Mouse (Mus musculus) embryonic facial prominence, embryonic 10.5 days (tissue): ENCODE measurements around the gene Rnase1. TPM values are rescaled to one million over a fixed set of nuclear protein-coding genes. Genes with fewer than 3 reads are reported as not detected.
"Not testable (repeated sequence)": the region's sequence is repeated elsewhere in the genome, so short reads cannot be mapped to it uniquely, and the experiment has no call there.

Experiments
- DNase-seq: peaks from one replicate; pipeline ENCODE4 v3.0.0-alpha.2; 2017; ENCODE audit warnings: low spot score
- H3K27ac ChIP-seq: fragments of 300-500 bp; sonication (generic); replicated peaks from 2 replicates; pipeline ENCODE4 v1.5.1; 2016; ENCODE audit warnings: mild to moderate bottlenecking
- H3K27me3 ChIP-seq: fragments of 300-500 bp; sonication (generic); replicated peaks from 2 replicates; pipeline ENCODE4 v1.6.1; 2016; ENCODE audit warnings: low read depth, mild to moderate bottlenecking; ENCODE audit not compliant: poor library complexity, severe bottlenecking
- H3K36me3 ChIP-seq: fragments of 300-500 bp; sonication (generic); replicated peaks from 2 replicates; pipeline ENCODE4 v1.6.1; 2016; ENCODE audit warnings: mild to moderate bottlenecking, moderate library complexity
- H3K4me1 ChIP-seq: fragments of 300-500 bp; sonication (generic); 2 replicates; pipeline ENCODE4 v1.6.1; 2016
- H3K4me3 ChIP-seq: fragments of 300-500 bp; sonication (generic); 2 replicates; pipeline ENCODE4 v1.5.1; 2016; ENCODE audit warnings: mild to moderate bottlenecking, moderate library complexity
- H3K9me3 ChIP-seq: fragments of 300-500 bp; sonication (generic); 2 replicates; pipeline ENCODE4 v1.6.1; 2016; ENCODE audit warnings: mild to moderate bottlenecking
- WGBS: fragments of 180-500 bp; shearing (Covaris S2); methylation state at CpG from one replicate; pipeline ENCODE4 v1.1.7; 2016; 5-methylcytosine and 5-hydroxymethylcytosine counted together
- polyA plus RNA-seq: library from polyadenylated mRNA; unstranded; fragments of >200 nt; fragmentation: Nextera tagmentation; extraction: Ambion mirVana; gene quantifications from 2 replicates; pipeline ENCODE4 v1.2.1, GENCODE M21; 2016

Rnase1 gene
- 0.15 TPM in 1 of 2 replicates, not detected in the other for polyA plus RNA-seq

- Histone ChIP-seq H3K4me1 (peaks cover 3% of the 10 kb centered on the region; the same call in 1 of the 2 replicates), H3K4me3 (no peak within 1 kb of the TSS), H3K36me3 (no peaks in the 10 kb centered on the region), H3K9me3 (no peaks in the 10 kb centered on the region), H3K27me3 (no peaks in the 10 kb centered on the region), H3K27ac (no peak within 1 kb of the TSS)
- no peak for DNase-seq
- WGBS: 54% methylated on average over 2 of the region's 2 CpGs
These were observed at the start of gene Rnase1 for GRCm38 (mm10) chr14:51146685-51147084. Rnase1 (minus strand) TSS chr14:51146785.

DNA sequence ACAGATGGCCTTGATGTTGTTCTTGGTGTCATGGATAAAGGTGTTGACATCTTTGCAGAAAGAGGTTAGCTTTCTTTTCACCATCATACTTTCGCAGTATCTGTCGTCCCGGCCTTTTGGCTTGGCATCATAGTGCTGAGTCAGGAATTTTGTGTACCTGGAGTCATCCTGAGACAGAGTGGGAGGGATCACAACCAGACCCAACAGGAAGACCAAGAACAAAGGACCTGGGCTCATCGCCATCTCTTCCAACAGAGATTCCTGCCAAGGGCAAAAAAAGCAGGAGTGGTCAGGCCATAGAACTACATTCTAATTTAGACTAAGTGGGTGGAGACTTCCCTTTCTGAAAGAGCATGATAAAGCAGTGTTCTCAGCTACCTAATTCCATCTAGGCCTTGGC, 49.1 kb upstream of the Rnase1 start:
- Histone ChIP-seq H3K27me3 (no peaks in the 10 kb centered on the region), H3K9me3 (no peaks in the 10 kb centered on the region), H3K36me3 (no peaks in the 10 kb centered on the region), H3K27ac (no peak overlapping the region), H3K4me1 (no peaks in the 10 kb centered on the region), H3K4me3 (no peak overlapping the region)
- no peak for DNase-seq
- 90% methylated on average over 4 of the region's 4 CpGs for WGBS

GRCm38 (mm10) chr14:51181051-51181450, 34.5 kb upstream of the Rnase1 start:
- H3K9me3 ChIP-seq, H3K4me3 ChIP-seq: not testable (repeated sequence)
- 82% methylated on average over 2 of the region's 2 CpGs for WGBS

GRCm38 (mm10) chr14:51173843-51174242, 27.3 kb upstream of the Rnase1 start:
- DNase-seq: no peak
- WGBS: 63% methylated on average over 4 of the region's 4 CpGs
- Histone ChIP-seq H3K36me3 (no peaks in the 10 kb centered on the region), H3K4me3 (no peak overlapping the region), H3K9me3 (no peaks in the 10 kb centered on the region), H3K27ac (no peak overlapping the region), H3K27me3 (no peaks in the 10 kb centered on the region), H3K4me1 (no peaks in the 10 kb centered on the region)

More at GRCm38 (mm10) chr14:51181051-51181450, 34.5 kb upstream of the Rnase1 start:
- not testable (repeated sequence) for DNase-seq, H3K27ac ChIP-seq, H3K4me1 ChIP-seq, H3K27me3 ChIP-seq, H3K36me3 ChIP-seq

- H3K4me3 ChIP-seq, H3K27me3 ChIP-seq, H3K36me3 ChIP-seq, DNase-seq, H3K4me1 ChIP-seq, H3K27ac ChIP-seq, H3K9me3 ChIP-seq: not testable (repeated sequence)
- 53% methylated on average over 4 of the region's 4 CpGs for WGBS
These were observed 26.4 kb upstream of the Rnase1 start for GRCm38 (mm10) chr14:51172947-51173346.

GRCm38 (mm10) chr14:51172095-51172865, 25.7 kb upstream of the Rnase1 start:
- WGBS: 35% methylated on average over 9 of the region's 9 CpGs
- H3K27me3 ChIP-seq, H3K4me3 ChIP-seq, H3K27ac ChIP-seq, H3K9me3 ChIP-seq, H3K36me3 ChIP-seq, H3K4me1 ChIP-seq: not testable (repeated sequence)
- peak; percentile 57 for DNase-seq

GRCm38 (mm10) chr14:51166068-51166467, 19.5 kb upstream of the Rnase1 start:
- Histone ChIP-seq H3K4me3 (no peak overlapping the region), H3K9me3 (no peaks in the 10 kb centered on the region), H3K4me1 (no peaks in the 10 kb centered on the region), H3K36me3 (no peaks in the 10 kb centered on the region), H3K27me3 (no peaks in the 10 kb centered on the region), H3K27ac (no peak overlapping the region)
- DNase-seq: no peak

DNA sequence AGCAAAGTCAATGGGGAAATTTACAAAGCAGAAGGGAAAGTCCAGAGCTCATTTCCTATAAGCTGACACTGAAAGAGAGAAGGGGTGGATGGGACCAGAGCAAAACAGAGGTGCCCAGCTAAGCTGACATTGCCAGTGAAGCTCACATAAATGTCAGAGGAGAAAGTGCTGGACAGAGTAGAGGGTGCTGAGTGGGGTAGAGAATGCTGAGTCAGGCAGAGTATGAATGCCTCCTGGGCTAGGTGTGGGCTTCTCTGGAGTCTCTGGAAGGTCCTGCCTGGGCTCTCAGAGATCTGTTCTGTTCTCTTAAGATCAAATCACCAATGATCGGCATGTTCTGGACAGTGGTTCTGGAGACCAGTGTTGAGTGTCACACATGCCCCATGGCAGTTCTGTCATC, 18.9 kb upstream of the Rnase1 start:
- DNase-seq: no peak
- Histone ChIP-seq H3K27me3 (no peaks in the 10 kb centered on the region), H3K4me1 (no peaks in the 10 kb centered on the region), H3K4me3 (no peak overlapping the region), H3K9me3 (no peaks in the 10 kb centered on the region), H3K36me3 (no peaks in the 10 kb centered on the region), H3K27ac (no peak overlapping the region)
- WGBS: 92% methylated on average over 1 of the region's 1 CpGs

DNA sequence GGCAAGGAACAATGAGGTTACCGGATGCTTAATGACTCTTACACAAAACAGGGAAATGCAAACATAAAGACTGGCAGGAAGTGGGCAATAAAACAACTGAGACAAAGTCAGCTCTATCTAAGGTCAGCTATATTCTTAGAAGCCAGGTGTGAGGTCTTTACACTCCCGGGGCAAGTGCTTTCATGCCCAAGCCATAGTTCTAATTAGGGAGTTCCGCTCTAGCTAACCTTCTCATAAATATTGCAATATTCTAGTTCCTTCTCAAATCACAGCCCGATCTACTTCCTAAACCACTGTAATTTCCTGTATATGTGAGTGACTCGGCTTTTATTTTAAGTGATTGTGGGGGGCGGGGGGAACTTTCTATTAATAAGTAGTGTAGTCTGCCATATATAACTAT, 16.7 kb upstream of the Rnase1 start:
- not testable (repeated sequence) for DNase-seq

GRCm38 (mm10) chr14:51161976-51162375, 15.4 kb upstream of the Rnase1 start, which contains the start of gene Rnase2b:
Rnase2b (plus strand) TSS chr14:51162260.
- H3K36me3 ChIP-seq, H3K4me1 ChIP-seq, H3K9me3 ChIP-seq, H3K27ac ChIP-seq, H3K4me3 ChIP-seq, H3K27me3 ChIP-seq, DNase-seq: not testable (repeated sequence)
- 96% methylated on average over 3 of the region's 3 CpGs for WGBS

More for the DNA sequence above, 16.7 kb upstream of the Rnase1 start:
- H3K4me3 ChIP-seq, H3K36me3 ChIP-seq, H3K4me1 ChIP-seq, H3K27me3 ChIP-seq, H3K9me3 ChIP-seq, H3K27ac ChIP-seq: not testable (repeated sequence)
- WGBS: 92% methylated on average over 6 of the region's 6 CpGs

GRCm38 (mm10) chr14:51157072-51157471, 10.5 kb upstream of the Rnase1 start:
- WGBS: 96% methylated on average over 1 of the region's 1 CpGs
- no peak for DNase-seq
- H3K27ac ChIP-seq: no peak overlapping the region
- no peaks in the 10 kb centered on the region for H3K27me3 ChIP-seq
- no peak overlapping the region for H3K4me3 ChIP-seq
- H3K4me1 ChIP-seq: no peaks in the 10 kb centered on the region
- no peaks in the 10 kb centered on the region for H3K9me3 ChIP-seq
- H3K36me3 ChIP-seq: no peaks in the 10 kb centered on the region

- 92% methylated on average over 4 of the region's 4 CpGs for WGBS
- H3K4me1 ChIP-seq: no peaks in the 10 kb centered on the region
- no peaks in the 10 kb centered on the region for H3K27me3 ChIP-seq
- no peak overlapping the region for H3K4me3 ChIP-seq
- H3K36me3 ChIP-seq: no peaks in the 10 kb centered on the region
- no peak overlapping the region for H3K27ac ChIP-seq
- no peak for DNase-seq
- no peaks in the 10 kb centered on the region for H3K9me3 ChIP-seq
These were observed 10.1 kb upstream of the Rnase1 start for GRCm38 (mm10) chr14:51156736-51157068.

- 90% methylated on average over 5 of the region's 5 CpGs for WGBS
- H3K4me1 ChIP-seq: no peaks in the 10 kb centered on the region
These were observed 9.6 kb upstream of the Rnase1 start for GRCm38 (mm10) chr14:51156056-51156735.

More at GRCm38 (mm10) chr14:51156056-51156735, 9.6 kb upstream of the Rnase1 start:
- no peak for DNase-seq
- Histone ChIP-seq H3K4me3 (no peak overlapping the region), H3K36me3 (no peaks in the 10 kb centered on the region), H3K27me3 (no peaks in the 10 kb centered on the region), H3K9me3 (no peaks in the 10 kb centered on the region), H3K27ac (no peak overlapping the region)
